Mouse (Mus musculus) liver, embryonic 12.5 days (tissue): ENCODE data around the gene Ang2. TPM values are rescaled to one million over a fixed set of nuclear protein-coding genes. Genes with fewer than 3 reads are reported as not detected.
"Not testable (repeated sequence)": the region's sequence is repeated elsewhere in the genome, so short reads cannot be mapped to it uniquely, and the experiment has no call there.

Experiments used
- ATAC-seq: fragments of 200-750 bp; cut with Nextera tagmentation; 2 replicates; pipeline ENCODE4 v1.8.0; 2017; ENCODE audit warnings: moderate number of reproducible peaks, mild to moderate bottlenecking, moderate library complexity
- H3K27ac ChIP-seq: fragments of 300-500 bp; sonication (generic); 2 replicates; pipeline ENCODE4 v1.5.1; 2016; ENCODE audit warnings: mild to moderate bottlenecking
- H3K27me3 ChIP-seq: fragments of 300-500 bp; sonication (generic); replicated peaks from 2 replicates; pipeline ENCODE4 v1.6.1; 2016; ENCODE audit warnings: mild to moderate bottlenecking, moderate library complexity
- H3K36me3 ChIP-seq: fragments of 300-500 bp; sonication (generic); 2 replicates; pipeline ENCODE4 v1.6.1; 2016; ENCODE audit warnings: mild to moderate bottlenecking, moderate library complexity
- H3K4me1 ChIP-seq: fragments of 300-500 bp; sonication (generic); 2 replicates; pipeline ENCODE4 v1.6.1; 2016
- H3K4me2 ChIP-seq: fragments of 300-500 bp; sonication (generic); 2 replicates; pipeline ENCODE4 v1.6.1; 2016; ENCODE audit warnings: mild to moderate bottlenecking, moderate library complexity
- H3K4me3 ChIP-seq: fragments of 300-500 bp; sonication (generic); 2 replicates; pipeline ENCODE4 v1.5.1; 2016; ENCODE audit warnings: mild to moderate bottlenecking, moderate library complexity
- H3K9ac ChIP-seq: fragments of 300-500 bp; sonication (generic); 2 replicates; pipeline ENCODE4 v1.6.1; 2016; ENCODE audit warnings: mild to moderate bottlenecking, moderate library complexity
- H3K9me3 ChIP-seq: fragments of 300-500 bp; sonication (generic); replicated peaks from 2 replicates; pipeline ENCODE4 v1.6.1; 2016; ENCODE audit warnings: mild to moderate bottlenecking, moderate library complexity
- WGBS: fragments of 180-500 bp; shearing (Covaris S2); methylation state at CpG from one replicate; pipeline ENCODE4 v1.1.7; 2016; ENCODE audit not compliant: insufficient replicate concordance; 5-methylcytosine and 5-hydroxymethylcytosine counted together
- polyA plus RNA-seq: library from polyadenylated mRNA; unstranded; fragments of >200 nt; fragmentation: Nextera tagmentation; extraction: Ambion mirVana; gene quantifications from 2 replicates; pipeline ENCODE4 v1.2.1, GENCODE M21; 2016

The Ang2 gene
- polyA plus RNA-seq, 1 experiment from 2014 or later, result not detected

- 44% methylated on average over 4 of the region's 4 CpGs for WGBS
- not testable (repeated sequence) for H3K9ac ChIP-seq, H3K4me3 ChIP-seq, H3K27ac ChIP-seq, H3K36me3 ChIP-seq, H3K9me3 ChIP-seq, H3K27me3 ChIP-seq, H3K4me1 ChIP-seq
- 0 out of 2 replicates have a peak overlapping the region, but pooled peaks have one; percentile 12 for H3K4me2 ChIP-seq
- ATAC-seq, result 0 out of 2 replicates have a peak, but pooled peaks have one; percentile 24
These were observed 26.0 kb downstream of the Ang2 start for GRCm38 (mm10) chr14:51172947-51173346.

GRCm38 (mm10) chr14:51172095-51172865 lies 26.7 kb downstream of the Ang2 start:
- H3K27ac ChIP-seq, H3K9ac ChIP-seq, ATAC-seq, H3K4me3 ChIP-seq, H3K9me3 ChIP-seq, H3K4me1 ChIP-seq, H3K27me3 ChIP-seq, H3K36me3 ChIP-seq: not testable (repeated sequence)
- WGBS, result 30% methylated on average over 9 of the region's 9 CpGs
- H3K4me2 ChIP-seq, result 0 out of 2 replicates have a peak overlapping the region, but pooled peaks have one; percentile 12

GRCm38 (mm10) chr14:51166068-51166467 lies 32.9 kb downstream of the Ang2 start:
- Histone ChIP-seq H3K4me1 (peaks cover 6% of the 10 kb centered on the region), H3K36me3 (no peaks in the 10 kb centered on the region), H3K4me3 (no peak overlapping the region), H3K27me3 (no peaks in the 10 kb centered on the region), H3K9me3 (no peaks in the 10 kb centered on the region), H3K9ac (no peak overlapping the region), H3K4me2 (no peak overlapping the region), H3K27ac (no peak overlapping the region)
- no peak for ATAC-seq

- H3K4me2 ChIP-seq, result no peak overlapping the region
- H3K9me3 ChIP-seq, result no peaks in the 10 kb centered on the region
- H3K27me3 ChIP-seq, result no peaks in the 10 kb centered on the region
- no peak overlapping the region for H3K27ac ChIP-seq
- H3K4me3 ChIP-seq, result no peak overlapping the region
- ATAC-seq, result peak; percentile 49; the same call in 1 of the 2 replicates
- peaks cover 6% of the 10 kb centered on the region for H3K4me1 ChIP-seq
- H3K9ac ChIP-seq, result no peak overlapping the region
- WGBS, result 73% methylated on average over 1 of the region's 1 CpGs
- no peaks in the 10 kb centered on the region for H3K36me3 ChIP-seq
These were observed 33.5 kb downstream of the Ang2 start for GRCm38 (mm10) chr14:51165435-51165834.

GRCm38 (mm10) chr14:51163323-51163722 lies 35.6 kb downstream of the Ang2 start:
- WGBS, result 75% methylated on average over 6 of the region's 6 CpGs
- H3K9me3 ChIP-seq, H3K27me3 ChIP-seq, H3K4me2 ChIP-seq, H3K27ac ChIP-seq, H3K4me3 ChIP-seq, ATAC-seq, H3K9ac ChIP-seq, H3K36me3 ChIP-seq: not testable (repeated sequence)
- H3K4me1 ChIP-seq, result peaks cover 12% of the 10 kb centered on the region

GRCm38 (mm10) chr14:51161976-51162375 lies 37.0 kb downstream of the Ang2 start, which contains the start of gene Rnase2b:
Gene Rnase2b, plus strand, starts transcription at chr14:51162260.
- H3K27me3 ChIP-seq, H3K9ac ChIP-seq, ATAC-seq, H3K4me3 ChIP-seq, H3K27ac ChIP-seq, H3K9me3 ChIP-seq, H3K4me2 ChIP-seq, H3K36me3 ChIP-seq: not testable (repeated sequence)
- peaks cover 16% of the 10 kb centered on the region for H3K4me1 ChIP-seq
- WGBS, result 73% methylated on average over 3 of the region's 3 CpGs

- Histone ChIP-seq H3K9ac (no peak overlapping the region), H3K4me1 (peaks cover 34% of the 10 kb centered on the region), H3K4me2 (no peak overlapping the region), H3K4me3 (no peak overlapping the region), H3K9me3 (no peaks in the 10 kb centered on the region), H3K27ac (no peak overlapping the region), H3K36me3 (no peaks in the 10 kb centered on the region), H3K27me3 (no peaks in the 10 kb centered on the region)
- 74% methylated on average over 1 of the region's 1 CpGs for WGBS
- no peak for ATAC-seq
These were observed 41.9 kb downstream of the Ang2 start for GRCm38 (mm10) chr14:51157072-51157471.

GRCm38 (mm10) chr14:51156736-51157068 lies 42.2 kb downstream of the Ang2 start:
- Histone ChIP-seq H3K9ac (no peak overlapping the region), H3K4me1 (peaks cover 38% of the 10 kb centered on the region), H3K9me3 (no peaks in the 10 kb centered on the region), H3K27me3 (no peaks in the 10 kb centered on the region), H3K27ac (no peak overlapping the region), H3K4me3 (no peak overlapping the region), H3K4me2 (no peak overlapping the region), H3K36me3 (no peaks in the 10 kb centered on the region)
- WGBS, result 66% methylated on average over 4 of the region's 4 CpGs
- ATAC-seq, result no peak

GRCm38 (mm10) chr14:51156056-51156735 lies 42.8 kb downstream of the Ang2 start:
- no peak overlapping the region for H3K9ac ChIP-seq
- no peak overlapping the region for H3K27ac ChIP-seq
- no peaks in the 10 kb centered on the region for H3K27me3 ChIP-seq
- H3K9me3 ChIP-seq, result no peaks in the 10 kb centered on the region
- no peak overlapping the region for H3K4me3 ChIP-seq
- H3K4me1 ChIP-seq, result peaks cover 40% of the 10 kb centered on the region
- no peak for ATAC-seq
- no peaks in the 10 kb centered on the region for H3K36me3 ChIP-seq
- WGBS, result 75% methylated on average over 5 of the region's 5 CpGs
- H3K4me2 ChIP-seq, result no peak overlapping the region

- Histone ChIP-seq H3K27ac (peak overlapping the region; percentile 58), H3K36me3 (no peaks in the 10 kb centered on the region), H3K4me3 (no peak overlapping the region), H3K4me1 (peaks cover 72% of the 10 kb centered on the region), H3K27me3 (no peaks in the 10 kb centered on the region), H3K9ac (no peak overlapping the region; the same call in 1 of the 2 replicates), H3K9me3 (no peaks in the 10 kb centered on the region), H3K4me2 (peak overlapping the region; percentile 23; the same call in 1 of the 2 replicates)
- WGBS, result 35% methylated on average over 5 of the region's 5 CpGs
- ATAC-seq, result peak; percentile 72
These were observed 46.6 kb downstream of the Ang2 start for GRCm38 (mm10) chr14:51152249-51152870.

- Histone ChIP-seq H3K9ac (peak overlapping the region; percentile 33), H3K4me3 (no peak overlapping the region), H3K4me2 (peak overlapping the region; percentile 45), H3K9me3 (no peaks in the 10 kb centered on the region), H3K36me3 (no peaks in the 10 kb centered on the region), H3K27ac (peak overlapping the region; percentile 81), H3K4me1 (peaks cover 87% of the 10 kb centered on the region), H3K27me3 (no peaks in the 10 kb centered on the region)
- ATAC-seq, result peak; percentile 88
- 47% methylated on average over 3 of the region's 3 CpGs for WGBS
These were observed 48.6 kb downstream of the Ang2 start for GRCm38 (mm10) chr14:51150206-51150831.

GRCm38 (mm10) chr14:51149164-51149563 lies 49.8 kb downstream of the Ang2 start:
- no peaks in the 10 kb centered on the region for H3K36me3 ChIP-seq
- peaks cover 96% of the 10 kb centered on the region for H3K4me1 ChIP-seq
- no peaks in the 10 kb centered on the region for H3K27me3 ChIP-seq
- H3K9ac ChIP-seq, result peak overlapping the region; percentile 28; the same call in 1 of the 2 replicates
- peak overlapping the region; percentile 29; the same call in 1 of the 2 replicates for H3K4me2 ChIP-seq
- no peak overlapping the region for H3K4me3 ChIP-seq
- H3K27ac ChIP-seq, result peak overlapping the region; percentile 81
- 35% methylated on average over 5 of the region's 5 CpGs for WGBS
- H3K9me3 ChIP-seq, result no peaks in the 10 kb centered on the region
- peak; percentile 78 for ATAC-seq
